Mouse (Mus musculus) intestine, postnatal 0 days (tissue): Measurements from ENCODE around the gene Crat. TPM values are rescaled to one million over a fixed set of nuclear protein-coding genes. Genes with fewer than 3 reads are reported as not detected.
A peak's percentile ranks its signal among the peaks of the same experiment; 100 is the strongest.

ENCODE experiments used
- ATAC-seq: fragments of 200-750 bp; cut with Nextera tagmentation; 2 replicates; pipeline ENCODE4 v1.8.0; 2017; ENCODE audit warnings: mild to moderate bottlenecking, moderate TSS enrichment, moderate library complexity
- H3K27ac ChIP-seq: fragments of 300-500 bp; sonication (generic); 2 replicates; pipeline ENCODE4 v1.5.1; 2014; ENCODE audit warnings: mild to moderate bottlenecking, low read depth, low read length, moderate library complexity
- H3K27me3 ChIP-seq: fragments of 300-500 bp; sonication (generic); replicated peaks from 2 replicates; pipeline ENCODE4 v1.6.1; 2014; ENCODE audit warnings: low read length, mixed read lengths; ENCODE audit not compliant: control insufficient read depth, insufficient read depth
- H3K36me3 ChIP-seq: fragments of 300-500 bp; sonication (generic); 2 replicates; pipeline ENCODE4 v1.6.1; 2014; ENCODE audit warnings: mild to moderate bottlenecking, moderate library complexity; ENCODE audit not compliant: control insufficient read depth, insufficient read depth
- H3K4me1 ChIP-seq: fragments of 300-500 bp; sonication (generic); replicated peaks from 2 replicates; pipeline ENCODE4 v1.6.1; 2014; ENCODE audit warnings: antibody characterized with exemption, low read length, mixed read lengths; ENCODE audit not compliant: control insufficient read depth, insufficient read depth
- H3K4me2 ChIP-seq: fragments of 300-500 bp; sonication (generic); replicated peaks from 2 replicates; pipeline ENCODE4 v1.6.1; 2014; ENCODE audit warnings: low read depth, mild to moderate bottlenecking, moderate library complexity
- H3K4me3 ChIP-seq: fragments of 300-500 bp; sonication (generic); 2 replicates; pipeline ENCODE4 v1.5.1; 2014; ENCODE audit warnings: low read depth, low read length
- H3K9ac ChIP-seq: fragments of 300-500 bp; sonication (generic); 2 replicates; pipeline ENCODE4 v1.6.1; 2014; ENCODE audit warnings: mild to moderate bottlenecking, low read depth, low read length
- H3K9me3 ChIP-seq: fragments of 300-500 bp; sonication (generic); 2 replicates; pipeline ENCODE4 v1.6.1; 2016; ENCODE audit warnings: mixed run types; ENCODE audit not compliant: control insufficient read depth
- CTCF ChIP-seq: sonication (generic); IDR thresholded peaks from 2 replicates; pipeline ENCODE4 v1.5.1; 2016; ENCODE audit warnings: low read depth, mild to moderate bottlenecking, control low read depth, antibody characterized with exemption, moderate library complexity
- WGBS: fragments of 180-500 bp; shearing (Covaris S2); extraction: QIAGEN DNeasy Blood & Tissue Kit; methylation state at CpG from one replicate; pipeline ENCODE4 v1.1.7; 2014; 5-methylcytosine and 5-hydroxymethylcytosine counted together
- polyA plus RNA-seq: library from polyadenylated mRNA; unstranded; fragments of >200 nt; fragmentation: Nextera tagmentation; extraction: Ambion mirVana; gene quantifications from 2 replicates; pipeline ENCODE4 v1.2.1, GENCODE M21; 2015

The Crat gene
- polyA plus RNA-seq, 1 experiment from 2014 or later = 46.1 TPM

DNA sequence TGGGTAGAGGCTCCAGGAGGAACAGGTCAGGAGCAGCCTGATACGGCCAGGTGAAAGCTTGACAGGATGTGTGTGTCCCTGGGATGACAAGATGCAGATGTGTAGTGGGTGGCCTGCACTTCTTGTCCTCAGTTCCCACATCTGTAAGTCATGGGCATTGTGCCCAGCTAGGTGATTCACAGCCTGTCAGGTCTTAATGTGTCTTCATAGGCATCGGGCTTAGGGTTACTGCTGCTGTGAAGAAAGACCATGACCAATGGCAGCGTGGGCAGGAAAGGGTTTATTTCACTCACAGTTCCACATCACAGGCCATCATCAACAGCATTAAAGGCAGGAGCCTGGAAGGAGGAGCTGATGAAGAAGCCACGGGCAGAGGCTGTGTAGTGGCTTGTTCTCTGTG is 30.0 kb downstream of the Crat start:
- no peaks in the 10 kb centered on the region for H3K27me3 ChIP-seq
- no peak for ATAC-seq
- no peak overlapping the region for H3K4me2 ChIP-seq
- no peaks in the 10 kb centered on the region for H3K9me3 ChIP-seq
- no peaks in the 10 kb centered on the region for H3K4me1 ChIP-seq
- 79% methylated on average over 4 of the region's 4 CpGs for WGBS
- H3K9ac ChIP-seq = no peak overlapping the region
- no peak for TF ChIP-seq CTCF
- H3K4me3 ChIP-seq = no peak overlapping the region
- H3K36me3 ChIP-seq = peaks cover 46% of the 10 kb centered on the region
- H3K27ac ChIP-seq = no peak overlapping the region

DNA sequence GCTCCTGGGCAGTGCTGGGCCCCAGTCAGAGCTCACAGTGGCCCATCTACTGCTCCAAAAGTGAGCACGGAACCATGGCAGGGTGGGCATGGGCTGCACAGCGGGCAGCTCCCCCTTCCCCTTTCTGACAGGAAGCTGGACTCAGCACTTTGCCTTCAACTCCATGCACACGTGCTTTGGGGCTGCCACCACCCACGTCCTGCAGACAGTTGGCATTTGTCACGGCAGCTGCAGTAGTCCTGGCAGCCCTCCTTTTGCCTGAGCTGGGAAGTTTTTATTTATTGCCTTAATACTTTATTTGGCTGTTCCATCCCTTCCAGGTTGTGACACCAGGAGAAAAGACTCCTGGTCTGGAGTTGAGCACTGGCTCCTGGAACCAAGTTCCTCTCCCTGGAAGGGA is 30.8 kb downstream of the Crat start:
- Histone ChIP-seq H3K4me3 (no peak overlapping the region), H3K9me3 (no peaks in the 10 kb centered on the region), H3K27me3 (no peaks in the 10 kb centered on the region), H3K9ac (no peak overlapping the region), H3K36me3 (peaks cover 46% of the 10 kb centered on the region), H3K4me2 (no peak overlapping the region), H3K27ac (no peak overlapping the region), H3K4me1 (no peaks in the 10 kb centered on the region)
- no peak for TF ChIP-seq CTCF
- ATAC-seq = no peak
- WGBS = 83% methylated on average over 5 of the region's 5 CpGs

DNA sequence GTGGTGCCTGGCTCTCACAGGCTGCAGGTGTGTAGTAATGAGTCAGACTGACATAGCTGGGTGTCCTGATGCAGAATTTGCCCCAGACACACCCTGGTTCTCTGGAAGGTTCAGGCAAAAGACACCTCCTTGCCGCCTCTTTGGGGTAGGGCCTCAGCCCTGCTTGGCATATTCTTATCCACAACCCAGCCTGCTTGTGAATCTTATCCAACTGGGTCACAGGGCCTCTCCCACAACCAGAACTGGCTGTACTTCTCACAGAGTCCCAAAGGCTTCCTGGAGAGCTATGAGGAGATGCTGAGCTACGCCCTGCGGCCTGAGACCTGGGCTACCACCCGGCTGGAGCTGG is 34.3 kb downstream of the Crat start:
- no peak for TF ChIP-seq CTCF
- H3K27me3 ChIP-seq = no peaks in the 10 kb centered on the region
- H3K4me2 ChIP-seq = no peak overlapping the region
- no peak overlapping the region for H3K9ac ChIP-seq
- no peak overlapping the region for H3K4me3 ChIP-seq
- H3K36me3 ChIP-seq = peaks cover 78% of the 10 kb centered on the region
- WGBS = 90% methylated on average over 4 of the region's 4 CpGs
- no peak overlapping the region for H3K27ac ChIP-seq
- no peaks in the 10 kb centered on the region for H3K4me1 ChIP-seq
- no peak for ATAC-seq
- no peaks in the 10 kb centered on the region for H3K9me3 ChIP-seq

DNA sequence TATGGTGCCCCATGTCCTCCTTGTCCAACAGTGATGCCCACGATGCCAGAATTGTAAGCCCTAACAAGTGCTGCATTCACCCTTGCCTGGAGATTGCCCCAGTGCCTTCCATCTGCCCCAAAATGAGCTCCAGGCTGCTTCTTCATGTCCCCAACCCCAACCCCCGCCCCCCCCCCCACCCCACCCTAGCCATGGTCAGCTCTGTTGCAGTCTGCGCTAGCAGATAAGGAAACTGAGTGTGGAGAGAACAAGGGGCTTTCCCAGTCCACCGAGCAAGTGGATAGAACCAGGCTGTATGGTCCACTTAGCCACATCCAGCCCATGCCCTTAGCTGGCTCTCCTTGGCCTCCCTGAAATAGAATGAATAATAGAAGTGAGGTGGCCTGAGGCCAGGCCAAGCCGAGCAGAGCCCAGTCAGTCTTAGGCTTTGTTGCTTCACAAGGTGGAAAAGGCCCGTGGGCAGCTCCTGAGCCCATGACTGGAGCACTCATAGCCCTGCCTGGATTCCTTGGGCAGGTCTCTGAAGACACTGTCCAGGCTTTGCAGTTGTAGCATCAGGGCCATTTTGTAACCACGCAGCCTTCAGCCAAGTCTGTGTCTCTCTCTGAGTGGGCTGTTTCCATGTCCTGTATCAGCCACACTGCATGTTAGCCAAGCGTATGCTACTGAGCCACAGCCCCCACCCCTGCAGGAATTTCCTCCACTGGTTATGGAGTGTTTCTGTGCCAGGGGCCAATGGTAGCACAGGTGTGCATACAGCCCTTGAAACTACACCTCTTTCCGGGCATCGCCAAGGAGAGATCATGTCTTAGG is 34.8 kb downstream of the Crat start:
- Histone ChIP-seq H3K4me1 (no peaks in the 10 kb centered on the region), H3K9me3 (no peaks in the 10 kb centered on the region), H3K4me2 (no peak overlapping the region), H3K27ac (no peak overlapping the region), H3K4me3 (no peak overlapping the region), H3K36me3 (peaks cover 83% of the 10 kb centered on the region), H3K27me3 (no peaks in the 10 kb centered on the region), H3K9ac (no peak overlapping the region)
- ATAC-seq = no peak
- TF ChIP-seq CTCF = no peak
- 89% methylated on average over 10 of the region's 10 CpGs for WGBS

DNA sequence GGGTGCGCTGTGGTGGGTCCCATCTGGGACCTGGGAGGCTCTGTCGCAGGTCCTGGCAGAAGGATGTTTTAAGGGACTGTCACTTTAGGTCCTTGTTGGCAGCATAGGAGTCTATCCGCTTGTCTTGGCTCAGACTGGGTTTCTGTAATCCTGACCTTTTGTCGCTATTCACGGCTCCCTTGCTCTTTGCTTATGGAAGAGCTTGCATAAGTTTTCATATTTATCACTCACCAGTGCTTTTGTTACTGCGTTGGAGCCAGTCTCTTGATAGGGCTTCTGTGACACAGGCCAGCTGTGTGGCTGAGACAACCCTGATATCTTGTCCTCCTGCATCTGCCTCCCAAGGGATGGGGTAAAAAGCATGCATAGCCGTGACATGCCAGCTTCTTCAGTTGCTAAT is 36.3 kb downstream of the Crat start:
- no peak overlapping the region for H3K27ac ChIP-seq
- no peak overlapping the region for H3K4me3 ChIP-seq
- ATAC-seq = no peak
- no peak for TF ChIP-seq CTCF
- WGBS = 76% methylated on average over 7 of the region's 7 CpGs
- no peak overlapping the region for H3K4me2 ChIP-seq
- H3K4me1 ChIP-seq = no peaks in the 10 kb centered on the region
- H3K9ac ChIP-seq = no peak overlapping the region
- H3K9me3 ChIP-seq = no peaks in the 10 kb centered on the region
- no peaks in the 10 kb centered on the region for H3K27me3 ChIP-seq
- H3K36me3 ChIP-seq = peaks cover 76% of the 10 kb centered on the region

DNA sequence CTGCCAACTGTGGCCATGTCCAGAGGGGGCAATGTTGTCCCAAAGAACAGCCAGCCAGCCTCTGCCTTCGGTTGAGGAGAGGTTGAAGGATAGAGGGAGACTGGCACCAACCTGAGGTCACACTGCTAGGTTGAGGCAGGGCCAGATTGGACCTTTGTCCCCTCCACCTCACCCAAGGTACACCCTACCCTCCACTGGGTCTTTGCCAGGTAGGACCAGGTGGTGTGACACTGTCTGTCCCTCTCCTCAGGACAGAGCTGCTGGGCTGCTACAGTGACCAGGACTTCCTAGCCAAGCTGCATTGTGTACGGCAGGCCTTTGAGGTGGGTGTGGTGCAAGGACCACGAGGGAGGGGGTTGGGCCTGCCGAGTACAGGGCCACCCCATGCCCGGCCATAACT is 37.9 kb downstream of the Crat start:
- no peaks in the 10 kb centered on the region for H3K27me3 ChIP-seq
- no peak for ATAC-seq
- no peaks in the 10 kb centered on the region for H3K9me3 ChIP-seq
- WGBS = 79% methylated on average over 5 of the region's 5 CpGs
- no peak overlapping the region; the same call in 1 of the 2 replicates for H3K27ac ChIP-seq
- H3K9ac ChIP-seq = no peak overlapping the region
- H3K4me2 ChIP-seq = no peak overlapping the region
- peaks cover 72% of the 10 kb centered on the region for H3K36me3 ChIP-seq
- TF ChIP-seq CTCF = 0 out of 2 replicates have a peak, but pooled peaks have one; percentile 16
- H3K4me3 ChIP-seq = no peak overlapping the region
- no peaks in the 10 kb centered on the region for H3K4me1 ChIP-seq

DNA sequence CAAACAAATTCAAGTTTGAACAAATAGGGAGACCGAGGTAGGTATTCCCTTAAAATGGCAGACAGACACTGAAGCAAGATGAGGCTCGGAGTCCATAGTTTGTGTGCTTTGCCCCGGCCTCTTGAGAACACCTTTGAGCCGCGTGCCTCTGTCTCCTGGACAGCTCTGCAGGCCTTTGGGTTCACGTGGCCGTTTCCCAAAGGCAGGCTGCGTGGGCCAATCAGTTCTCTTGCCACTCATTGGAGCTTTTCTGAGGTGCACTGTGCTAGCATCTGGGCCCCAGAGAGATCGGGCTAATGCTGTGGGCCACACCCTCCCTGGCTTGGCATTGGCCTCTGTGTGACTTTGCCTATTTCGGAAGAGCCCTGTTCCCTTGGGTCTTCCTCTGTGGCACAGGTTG is 39.7 kb downstream of the Crat start:
- 91% methylated on average over 10 of the region's 10 CpGs for WGBS
- Histone ChIP-seq H3K9me3 (no peaks in the 10 kb centered on the region), H3K4me3 (no peak overlapping the region), H3K9ac (no peak overlapping the region), H3K4me1 (no peaks in the 10 kb centered on the region), H3K36me3 (peaks cover 74% of the 10 kb centered on the region), H3K4me2 (no peak overlapping the region), H3K27me3 (no peaks in the 10 kb centered on the region), H3K27ac (no peak overlapping the region)
- TF ChIP-seq CTCF = no peak
- no peak for ATAC-seq
